Mouse (Mus musculus) erythroblast, embryonic 14.5 days (primary cell): ENCODE results near the gene Gm4969. TPM values are rescaled to one million over a fixed set of nuclear protein-coding genes. Genes with fewer than 3 reads are reported as not detected.

ENCODE experiments used
- H3K27me3 ChIP-seq: 2 replicates; pipeline ENCODE4 v1.6.1; 2012; ENCODE audit warnings: inconsistent platforms; ENCODE audit not compliant: control insufficient read depth
- H3K36me3 ChIP-seq: 2 replicates; pipeline ENCODE4 v1.6.1; 2012; ENCODE audit warnings: mild to moderate bottlenecking, inconsistent platforms; ENCODE audit not compliant: control insufficient read depth
- H3K4me1 ChIP-seq: 2 replicates; pipeline ENCODE4 v1.6.1; 2012; ENCODE audit warnings: inconsistent platforms; ENCODE audit not compliant: control insufficient read depth
- H3K4me3 ChIP-seq: replicated peaks from 2 replicates; pipeline ENCODE3; 2012; ENCODE audit warnings: moderate library complexity, mild to moderate bottlenecking, inconsistent platforms
- H3K9me3 ChIP-seq: 2 replicates; pipeline ENCODE4 v1.6.1; 2012; ENCODE audit warnings: low read length, inconsistent platforms, mixed read lengths; ENCODE audit not compliant: control insufficient read depth
- GATA1 ChIP-seq: IDR thresholded peaks from 2 replicates; pipeline ENCODE4 v1.6.1; 2012; ENCODE audit warnings: low read length, inconsistent platforms, mixed read lengths
- TAL1 ChIP-seq: IDR thresholded peaks from 3 replicates; pipeline ENCODE4 v1.6.1; 2012; ENCODE audit warnings: low read length, inconsistent platforms, mixed read lengths
- polyA plus RNA-seq: library from polyadenylated mRNA; stranded (reverse); fragments of >175 nt; gene quantifications from 2 replicates; pipeline ENCODE4 v1.2.3, GENCODE M21; 2012

The Gm4969 gene
- polyA plus RNA-seq, 1 experiment = not detected

DNA sequence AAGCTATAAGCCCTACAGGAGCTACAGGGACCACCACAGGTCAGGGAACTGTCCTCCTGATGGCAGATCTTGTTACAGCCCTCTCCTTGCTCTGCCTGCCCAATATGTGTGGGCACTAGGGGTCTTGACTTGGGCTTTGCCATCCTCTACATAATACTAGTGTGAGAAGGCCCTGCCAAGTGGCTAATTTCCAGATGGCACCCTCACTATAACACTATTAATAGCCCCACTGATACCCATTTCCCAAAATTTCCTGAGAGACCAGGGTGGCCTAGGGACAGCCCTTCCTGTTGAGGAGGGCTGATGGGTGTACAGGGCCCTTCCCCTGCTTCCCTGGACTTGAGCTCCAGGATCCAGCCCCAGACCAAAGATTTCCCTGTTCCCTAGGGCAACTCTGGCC is 20.3 kb downstream of the Gm4969 start:
- Histone ChIP-seq H3K4me3 (no peak overlapping the region), H3K36me3 (peaks cover 3% of the 10 kb centered on the region; the same call in 1 of the 2 replicates), H3K27me3 (peaks cover 47% of the 10 kb centered on the region), H3K9me3 (no peaks in the 10 kb centered on the region), H3K4me1 (peaks cover 49% of the 10 kb centered on the region)
- TF ChIP-seq GATA1 (no peak), TAL1 (no peak)

- Histone ChIP-seq H3K4me1 (peaks cover 55% of the 10 kb centered on the region), H3K27me3 (peaks cover 53% of the 10 kb centered on the region), H3K4me3 (no peak overlapping the region), H3K9me3 (no peaks in the 10 kb centered on the region), H3K36me3 (peaks cover 3% of the 10 kb centered on the region; the same call in 1 of the 2 replicates)
- TF ChIP-seq GATA1 (no peak), TAL1 (no peak)
Observed at GRCm38 (mm10) chr7:19097217-19097616, 21.0 kb downstream of the Gm4969 start.

- Histone ChIP-seq H3K27me3 (peaks cover 57% of the 10 kb centered on the region), H3K4me1 (peaks cover 58% of the 10 kb centered on the region)
Observed at GRCm38 (mm10) chr7:19096421-19096976, 21.7 kb downstream of the Gm4969 start.

GRCm38 (mm10) chr7:19095751-19096110 is 22.4 kb downstream of the Gm4969 start:
- Histone ChIP-seq H3K9me3 (no peaks in the 10 kb centered on the region), H3K4me3 (peak overlapping the region; percentile 74), H3K36me3 (peaks cover 3% of the 10 kb centered on the region), H3K27me3 (peaks cover 61% of the 10 kb centered on the region), H3K4me1 (peaks cover 58% of the 10 kb centered on the region)
- TF ChIP-seq GATA1 (no peak), TAL1 (no peak)

More at GRCm38 (mm10) chr7:19096421-19096976, 21.7 kb downstream of the Gm4969 start:
- Histone ChIP-seq H3K9me3 (no peaks in the 10 kb centered on the region), H3K4me3 (no peak overlapping the region), H3K36me3 (peaks cover 3% of the 10 kb centered on the region; the same call in 1 of the 2 replicates)
- TF ChIP-seq TAL1 = no peak

GRCm38 (mm10) chr7:19094826-19095750 is 23.1 kb downstream of the Gm4969 start:
- Histone ChIP-seq H3K4me1 (peaks cover 58% of the 10 kb centered on the region), H3K36me3 (peaks cover 5% of the 10 kb centered on the region), H3K4me3 (peak overlapping the region; percentile 74), H3K27me3 (peaks cover 61% of the 10 kb centered on the region), H3K9me3 (no peaks in the 10 kb centered on the region)
- TF ChIP-seq GATA1 = no peak
- TF ChIP-seq TAL1 = no peak

DNA sequence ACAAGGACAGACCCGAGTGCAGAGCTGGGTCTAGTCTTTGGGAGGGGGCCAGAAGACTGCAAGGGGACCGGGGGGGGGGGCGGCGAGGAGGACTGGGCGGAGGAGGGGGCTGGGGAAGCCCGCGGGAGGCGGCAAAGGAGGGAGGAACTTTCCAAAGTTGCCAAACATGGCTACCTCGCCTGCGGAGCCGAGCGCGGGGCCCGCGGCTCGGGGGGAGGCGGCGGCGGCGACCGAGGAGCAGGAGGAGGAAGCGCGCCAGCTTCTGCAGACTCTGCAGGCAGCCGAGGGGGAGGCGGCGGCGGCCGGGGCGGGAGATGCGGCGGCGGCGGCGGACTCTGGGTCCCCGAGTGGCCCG is 23.7 kb downstream of the Gm4969 start, which contains the start of gene Six5:
Six5 (plus strand) TSS at position 124 of the 355 bp plus-strand sequence.
- H3K4me3 ChIP-seq = peak within 1 kb of the TSS; percentile 74
- peaks cover 58% of the 10 kb centered on the region for H3K4me1 ChIP-seq
- H3K9me3 ChIP-seq = no peaks in the 10 kb centered on the region
- peaks cover 5% of the 10 kb centered on the region for H3K36me3 ChIP-seq
- no peak for TF ChIP-seq TAL1
- TF ChIP-seq GATA1 = no peak
- H3K27me3 ChIP-seq = peaks cover 61% of the 10 kb centered on the region

DNA sequence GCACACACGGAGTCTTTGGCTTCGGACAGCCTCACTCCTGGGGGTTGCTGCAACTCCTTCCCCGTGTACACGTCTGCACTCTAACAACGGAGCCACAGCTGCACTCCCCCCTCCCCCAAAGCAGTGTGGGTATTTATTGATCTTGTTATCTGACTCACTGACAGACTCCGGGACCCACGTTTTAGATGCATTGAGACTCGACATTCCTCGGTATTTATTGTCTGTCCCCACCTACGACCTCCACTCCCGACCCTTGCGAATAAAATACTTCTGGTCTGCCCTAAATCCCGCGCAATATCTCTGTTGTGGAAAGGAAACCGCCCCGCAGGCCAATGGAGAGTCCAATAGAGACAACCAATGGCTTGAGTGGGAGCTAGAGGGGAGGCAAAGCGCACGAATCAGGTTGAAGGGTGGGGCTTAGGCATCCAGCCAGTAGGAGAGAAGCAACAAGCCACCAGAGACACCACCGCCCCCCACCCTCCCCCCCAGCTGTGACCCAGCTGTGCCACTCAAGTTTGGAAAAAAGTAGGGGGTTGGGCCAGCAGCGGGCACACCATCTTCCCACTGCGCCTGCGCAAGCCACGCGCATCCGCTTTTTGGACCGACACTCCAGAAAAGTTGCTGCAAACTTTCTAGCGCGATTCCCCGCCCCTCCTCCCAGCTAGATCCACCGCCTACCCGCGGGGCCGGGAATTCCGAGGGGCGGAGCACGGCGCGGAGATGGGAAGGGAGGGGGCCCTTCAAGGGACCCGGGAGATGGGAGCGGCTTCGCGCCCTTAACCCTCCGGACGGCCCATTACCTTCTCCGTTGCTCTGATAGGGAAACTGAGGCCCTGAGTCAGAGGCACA is 24.4 kb downstream of the Gm4969 start:
- Histone ChIP-seq H3K27me3 (peaks cover 58% of the 10 kb centered on the region), H3K9me3 (no peaks in the 10 kb centered on the region), H3K4me3 (peak overlapping the region; percentile 74), H3K36me3 (peaks cover 5% of the 10 kb centered on the region), H3K4me1 (peaks cover 60% of the 10 kb centered on the region)
- TF ChIP-seq GATA1 = no peak
- TF ChIP-seq TAL1 = no peak

DNA sequence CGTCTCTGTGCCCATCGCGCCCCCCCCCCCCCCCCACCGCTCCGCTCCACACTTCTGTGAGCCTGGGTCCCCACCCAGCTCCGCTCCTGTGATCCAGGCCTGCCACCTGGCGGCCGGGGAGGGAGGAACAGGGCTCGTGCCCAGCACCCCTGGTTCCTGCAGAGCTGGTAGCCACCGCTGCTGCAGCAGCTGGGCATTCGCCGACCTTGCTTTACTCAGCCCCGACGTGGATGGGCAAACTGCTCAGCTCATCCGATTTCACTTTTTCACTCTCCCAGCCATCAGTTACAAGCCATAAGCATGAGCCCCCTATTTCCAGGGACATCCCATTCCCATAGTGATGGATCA is 25.0 kb downstream of the Gm4969 start:
- H3K4me3 ChIP-seq = peak overlapping the region; percentile 74
- H3K36me3 ChIP-seq = peaks cover 6% of the 10 kb centered on the region
- H3K4me1 ChIP-seq = peaks cover 66% of the 10 kb centered on the region
- TF ChIP-seq TAL1 = no peak
- TF ChIP-seq GATA1 = no peak
- H3K9me3 ChIP-seq = no peaks in the 10 kb centered on the region
- H3K27me3 ChIP-seq = peaks cover 57% of the 10 kb centered on the region
